Mouse (Mus musculus) midbrain, embryonic 15.5 days (tissue): ENCODE measurements around the gene Ei24. TPM values are rescaled to one million over a fixed set of nuclear protein-coding genes. Genes with fewer than 3 reads are reported as not detected.

Source experiments
- ATAC-seq: fragments of 200-750 bp; cut with Nextera tagmentation; replicated peaks from 2 replicates; pipeline ENCODE4 v1.8.0; 2017; ENCODE audit warnings: moderate TSS enrichment
- H3K27ac ChIP-seq: fragments of 300-500 bp; sonication (generic); 2 replicates; pipeline ENCODE4 v1.5.1; 2015; ENCODE audit warnings: mild to moderate bottlenecking, inconsistent platforms
- H3K27me3 ChIP-seq: fragments of 300-500 bp; sonication (generic); replicated peaks from 2 replicates; pipeline ENCODE4 v1.6.1; 2015; ENCODE audit warnings: inconsistent platforms
- H3K36me3 ChIP-seq: fragments of 300-500 bp; sonication (generic); replicated peaks from 2 replicates; pipeline ENCODE4 v1.6.1; 2015; ENCODE audit warnings: inconsistent platforms
- H3K4me1 ChIP-seq: fragments of 300-500 bp; sonication (generic); 2 replicates; pipeline ENCODE4 v1.6.1; 2015; ENCODE audit warnings: inconsistent platforms
- H3K4me2 ChIP-seq: fragments of 300-500 bp; sonication (generic); 2 replicates; pipeline ENCODE4 v1.6.1; 2015; ENCODE audit warnings: inconsistent platforms, mild to moderate bottlenecking, moderate library complexity
- H3K4me3 ChIP-seq: fragments of 300-500 bp; sonication (generic); 2 replicates; pipeline ENCODE4 v1.5.1; 2015; ENCODE audit warnings: mild to moderate bottlenecking, inconsistent platforms
- H3K9ac ChIP-seq: fragments of 300-500 bp; sonication (generic); 2 replicates; pipeline ENCODE4 v1.6.1; 2015; ENCODE audit warnings: mild to moderate bottlenecking, inconsistent platforms
- H3K9me3 ChIP-seq: fragments of 300-500 bp; sonication (generic); 2 replicates; pipeline ENCODE4 v1.6.1; 2016; ENCODE audit warnings: inconsistent platforms
- WGBS: fragments of 180-500 bp; shearing (Covaris S2); methylation state at CpG from one replicate; pipeline ENCODE4 v1.1.7; 2015; ENCODE audit warnings: mixed read lengths; 5-methylcytosine and 5-hydroxymethylcytosine counted together
- polyA plus RNA-seq: library from polyadenylated mRNA; unstranded; fragments of >200 nt; fragmentation: Nextera tagmentation; extraction: Ambion mirVana; gene quantifications from 2 replicates; pipeline ENCODE4 v1.2.1, GENCODE M21; 2015

Ei24 gene
- polyA plus RNA-seq, 1 experiment from 2014 or later: 115 TPM

DNA sequence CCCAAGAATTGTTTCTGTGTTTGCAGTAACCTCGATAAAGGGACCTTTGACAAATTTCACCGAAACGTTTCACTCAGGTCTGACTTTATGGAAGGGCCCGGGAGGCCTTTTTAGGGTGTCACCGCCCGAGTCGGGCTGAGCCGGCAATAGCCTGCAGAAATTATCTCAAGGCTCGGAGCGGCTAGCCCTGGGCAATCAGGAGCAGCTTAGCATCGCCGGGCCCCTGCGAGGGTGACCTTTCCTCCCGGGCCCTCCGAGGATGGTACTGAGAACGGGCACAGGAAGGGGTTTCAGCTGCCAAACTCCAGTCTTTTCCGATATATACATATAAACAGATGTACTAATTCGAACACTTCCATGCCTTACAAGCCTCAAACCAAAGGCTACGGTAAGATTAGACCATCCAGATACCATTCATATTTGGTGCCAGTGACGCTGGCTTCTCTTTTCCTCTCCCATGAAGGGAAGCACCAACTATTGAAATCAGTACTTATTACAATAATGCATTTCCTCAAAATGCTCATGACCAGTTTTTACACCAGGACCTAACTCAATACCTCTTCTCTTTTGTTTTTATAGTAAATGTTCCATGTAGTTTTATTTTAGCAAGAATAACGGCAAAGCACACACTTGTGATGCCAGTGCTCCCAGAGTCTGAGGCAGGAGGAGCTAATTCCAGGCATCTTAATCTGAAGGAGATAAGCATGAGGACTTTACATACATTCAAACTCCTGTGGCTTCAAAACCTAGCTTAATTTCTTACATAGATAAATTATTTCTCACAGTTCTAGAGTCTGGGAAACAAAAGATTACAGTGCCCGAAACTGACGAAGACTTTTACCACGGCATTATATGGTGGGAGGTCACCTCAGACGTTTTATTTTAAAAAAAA is 28.8 kb downstream of the Ei24 start:
- Histone ChIP-seq H3K4me2 (peak overlapping the region; percentile 83), H3K27me3 (no peaks in the 10 kb centered on the region), H3K4me3 (peak overlapping the region; percentile 100), H3K9me3 (no peaks in the 10 kb centered on the region), H3K36me3 (peaks cover 10% of the 10 kb centered on the region; the same call in 1 of the 2 replicates), H3K27ac (peak overlapping the region; percentile 84), H3K4me1 (peaks cover 17% of the 10 kb centered on the region), H3K9ac (peak overlapping the region; percentile 73)
- 14% methylated on average over 25 of the region's 25 CpGs for WGBS
- ATAC-seq: peak; percentile 21

GRCm38 (mm10) chr9:36767203-36768143 is 29.7 kb downstream of the Ei24 start, which contains the start of gene Stt3a:
Gene Stt3a (minus strand): TSS chr9:36767679.
- H3K27ac ChIP-seq: peak within 1 kb of the TSS; percentile 84
- H3K9ac ChIP-seq: peak within 1 kb of the TSS; percentile 96
- H3K4me1 ChIP-seq: peaks cover 17% of the 10 kb centered on the region
- ATAC-seq: peak; percentile 100
- peak within 1 kb of the TSS; percentile 85 for H3K4me2 ChIP-seq
- H3K36me3 ChIP-seq: peaks cover 16% of the 10 kb centered on the region; the same call in 1 of the 2 replicates
- no peaks in the 10 kb centered on the region for H3K9me3 ChIP-seq
- no peaks in the 10 kb centered on the region for H3K27me3 ChIP-seq
- under 1% methylated on average over 60 of the region's 60 CpGs for WGBS
- H3K4me3 ChIP-seq: peak within 1 kb of the TSS; percentile 100

GRCm38 (mm10) chr9:36764378-36764777 is 32.8 kb downstream of the Ei24 start:
- no peak for ATAC-seq
- Histone ChIP-seq H3K4me1 (peaks cover 17% of the 10 kb centered on the region), H3K9ac (no peak overlapping the region), H3K27ac (no peak overlapping the region), H3K9me3 (no peaks in the 10 kb centered on the region), H3K4me2 (no peak overlapping the region), H3K27me3 (no peaks in the 10 kb centered on the region), H3K36me3 (peaks cover 32% of the 10 kb centered on the region; the same call in 1 of the 2 replicates), H3K4me3 (no peak overlapping the region)
- 100% methylated on average over 1 of the region's 1 CpGs for WGBS

Other genes with a start within 250 kb of the Ei24 start
- gene Gm17689, start 214.8 kb downstream of the Ei24 start, polyA plus RNA-seq: not detected in 2 replicates
- not detected in 2 replicates for gene A630095E13Rik, start 154.0 kb downstream of the Ei24 start, polyA plus RNA-seq
- not detected in 2 replicates for gene Acrv1, start 104.2 kb downstream of the Ei24 start, polyA plus RNA-seq
- gene Chek1, start 70.3 kb downstream of the Ei24 start, polyA plus RNA-seq: 8.4 and 9.1 TPM in 2 replicates
- gene Stt3a, start 29.7 kb downstream of the Ei24 start, polyA plus RNA-seq: 86.6 and 93.4 TPM in 2 replicates
- 586 and 588 TPM in 2 replicates for gene Fez1, start 24.5 kb upstream of the Ei24 start, polyA plus RNA-seq